Mouse (Mus musculus) urinary bladder, postnatal 36 days (tissue): ENCODE results near the gene Plin4.

Source experiments
- DNase-seq, 2 experiments: peaks; one replicate each; pipeline ENCODE4 v3.0.0; 2022; ENCODE audit warnings: low spot score in 2 of 2, mixed read lengths in 1 of 2

Plin4 gene

GRCm38 (mm10) chr17:56057381-56058120, 52.1 kb downstream of the Plin4 start:
- DNase-seq: no peak

GRCm38 (mm10) chr17:56055945-56056678, 53.5 kb downstream of the Plin4 start:
- no peak for DNase-seq

GRCm38 (mm10) chr17:56054938-56055337, 54.7 kb downstream of the Plin4 start:
- DNase-seq: no peak

GRCm38 (mm10) chr17:56051369-56051768, 58.2 kb downstream of the Plin4 start:
- no peak for DNase-seq
